Mouse (Mus musculus) heart, adult 2 months (tissue): Measurements from ENCODE around the gene Celf3.

Experiments used
- CTCF ChIP-seq: fragments of 200-600 bp; IDR thresholded peaks from 2 replicates; pipeline ENCODE4 v1.8.1; 2022; ENCODE audit warnings: antibody characterized with exemption, mild to moderate bottlenecking, moderate library complexity
- EP300 ChIP-seq: fragments of 200-500 bp; IDR thresholded peaks from 2 replicates; pipeline ENCODE4 v1.6.1; 2011; ENCODE audit warnings: low read depth, low read length, control low read depth; ENCODE audit not compliant: insufficient read depth
- POLR2A ChIP-seq: fragments of 200-500 bp; IDR thresholded peaks from 2 replicates; pipeline ENCODE4 v1.6.1; 2011; ENCODE audit warnings: mild to moderate bottlenecking, low read depth, low read length, control low read depth; ENCODE audit not compliant: insufficient read depth

DNA sequence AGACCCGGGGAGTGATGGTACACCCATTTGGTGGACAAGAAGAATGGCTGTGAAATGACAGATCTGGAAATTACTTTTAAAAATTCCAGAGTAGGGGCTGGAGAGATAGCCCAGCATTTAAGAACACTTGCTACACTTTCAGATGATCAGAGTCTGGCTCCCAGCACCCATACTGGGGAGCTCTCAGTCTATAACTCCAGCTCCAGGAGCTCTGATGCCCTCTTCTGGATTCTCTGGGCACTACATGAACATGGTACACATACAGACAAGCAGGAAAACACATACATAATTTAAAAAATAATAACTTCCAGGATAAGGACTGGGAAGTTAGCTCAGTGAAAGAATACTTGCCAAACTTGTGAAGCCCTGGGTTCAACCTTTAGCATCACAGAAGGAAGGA, 28.6 kb downstream of the Celf3 start:
- TF ChIP-seq CTCF (peak; percentile 54), POLR2A (no peak), EP300 (no peak)
